Mouse (Mus musculus) gastrocnemius, postnatal 10 days (tissue): ENCODE measurements around the gene Chd6. TPM values are rescaled to one million over a fixed set of nuclear protein-coding genes. Genes with fewer than 3 reads are reported as not detected.

Experiments used
- DNase-seq: peaks from one replicate; pipeline ENCODE4 v3.0.0; 2021; ENCODE audit warnings: mixed read lengths
- total RNA-seq, 2 experiments: library from RNA; stranded (reverse); gene quantifications; 2 replicates each; pipeline ENCODE4 v1.2.3; 2021

The Chd6 gene
- total RNA-seq, 2 experiments from 2014 or later: 18.6 to 27.2 TPM

DNA sequence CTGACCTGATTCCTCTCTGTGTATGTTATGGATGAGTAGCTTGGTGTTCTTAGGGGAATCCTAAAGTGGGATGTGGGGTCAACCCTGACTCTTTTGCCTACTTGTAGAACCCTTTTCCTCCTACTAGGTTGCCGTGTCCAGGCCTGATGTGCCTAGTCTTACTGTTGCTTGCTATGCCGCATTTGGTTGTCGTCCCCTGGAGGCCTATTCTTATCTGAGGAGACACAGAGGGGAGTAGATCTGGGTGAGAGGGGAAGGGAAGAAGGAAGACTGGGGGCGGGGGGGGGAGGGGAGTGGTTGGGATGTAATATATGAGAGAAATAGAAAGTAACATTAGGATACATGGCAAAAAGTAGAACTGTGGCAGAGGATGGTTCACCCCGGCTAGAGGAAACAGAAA is 33.3 kb downstream of the Chd6 start:
- no peak for DNase-seq

DNA sequence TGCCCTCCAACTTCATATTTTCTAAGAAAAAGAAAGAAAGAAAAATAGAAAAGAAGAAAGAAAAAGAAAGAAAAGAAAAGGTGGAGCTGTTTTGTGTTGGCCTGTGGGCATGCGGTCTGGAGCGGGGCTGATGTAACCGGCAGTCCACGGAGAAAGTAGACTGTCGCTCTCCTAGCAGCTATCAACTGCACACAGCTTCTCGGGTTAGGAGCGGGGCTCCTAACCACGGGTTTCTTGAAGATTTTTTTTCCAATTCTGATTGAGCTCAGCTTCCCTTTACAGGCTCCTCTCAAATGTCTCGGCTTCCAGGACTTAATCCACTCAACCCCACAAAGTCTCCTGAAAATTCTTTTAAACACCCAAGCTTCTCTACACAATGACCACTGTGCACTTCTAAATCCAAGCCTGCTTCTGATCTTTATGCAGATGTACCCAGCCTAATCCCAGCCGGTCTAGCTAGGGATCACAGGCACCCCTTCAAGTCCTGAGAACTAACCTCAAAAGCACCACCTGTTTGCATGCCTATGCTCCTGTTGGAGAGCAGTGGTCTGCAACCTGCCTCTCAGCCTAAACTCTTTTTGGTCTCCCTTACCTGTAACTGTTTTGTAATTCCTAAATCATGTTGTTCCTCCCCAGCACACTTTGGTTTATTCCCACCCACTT is 42.6 kb downstream of the Chd6 start:
- DNase-seq: no peak

DNA sequence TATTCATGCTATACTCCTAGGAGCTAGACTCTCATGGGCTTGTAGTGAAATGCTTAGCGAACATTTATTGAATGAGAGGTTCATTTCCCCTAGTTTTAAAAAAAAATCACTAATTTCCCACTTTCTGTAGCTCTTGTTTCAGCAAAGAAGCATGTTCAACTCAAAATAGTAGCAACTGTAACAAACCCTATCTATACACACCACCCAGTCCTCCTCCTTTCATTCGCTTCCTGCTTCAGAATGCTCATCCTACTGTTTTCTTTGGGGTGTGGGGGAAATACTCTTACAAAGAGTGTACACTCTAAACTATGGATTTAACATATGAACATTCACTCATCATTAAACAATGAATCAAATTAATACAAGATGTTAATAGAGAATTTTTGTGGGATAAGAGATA is 43.3 kb downstream of the Chd6 start:
- no peak for DNase-seq

DNA sequence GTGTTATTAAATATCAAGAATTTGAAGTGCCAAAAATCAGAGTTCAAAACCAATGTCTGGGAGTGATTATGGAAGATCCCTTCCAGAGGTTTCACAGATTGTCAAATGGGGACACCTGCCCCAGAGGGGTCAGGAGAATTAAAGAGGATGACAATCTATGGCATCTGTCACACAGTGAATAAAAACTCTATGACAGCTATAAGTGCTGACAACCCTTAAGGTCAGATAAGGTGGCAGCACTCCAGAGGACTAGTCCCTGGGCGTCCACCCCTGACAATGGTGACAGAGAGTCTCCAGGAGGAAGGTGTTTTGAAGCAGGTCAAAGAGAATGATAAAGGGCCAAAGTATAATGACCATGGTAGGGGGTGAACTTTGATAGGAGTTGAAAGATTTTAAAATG is 44.0 kb downstream of the Chd6 start:
- DNase-seq: no peak

DNA sequence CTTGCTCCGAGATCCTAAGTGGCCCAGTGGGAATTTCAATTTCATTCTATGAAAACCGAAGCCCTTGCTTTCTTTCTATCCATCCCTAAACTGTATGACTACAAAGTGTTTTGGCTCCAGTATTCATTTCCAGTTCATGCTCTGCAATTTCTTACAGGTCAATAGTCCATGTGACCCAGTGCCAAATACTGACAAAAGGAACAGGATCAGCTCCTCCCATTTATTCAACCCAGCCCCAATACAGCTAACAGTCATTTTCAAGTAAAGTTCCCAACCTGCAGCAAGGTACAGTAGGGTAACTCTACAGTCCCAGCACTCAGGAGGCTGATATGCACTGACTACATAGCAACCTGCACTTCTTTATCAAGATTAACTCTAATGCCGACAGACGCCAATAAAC is 50.0 kb downstream of the Chd6 start:
- DNase-seq: no peak

DNA sequence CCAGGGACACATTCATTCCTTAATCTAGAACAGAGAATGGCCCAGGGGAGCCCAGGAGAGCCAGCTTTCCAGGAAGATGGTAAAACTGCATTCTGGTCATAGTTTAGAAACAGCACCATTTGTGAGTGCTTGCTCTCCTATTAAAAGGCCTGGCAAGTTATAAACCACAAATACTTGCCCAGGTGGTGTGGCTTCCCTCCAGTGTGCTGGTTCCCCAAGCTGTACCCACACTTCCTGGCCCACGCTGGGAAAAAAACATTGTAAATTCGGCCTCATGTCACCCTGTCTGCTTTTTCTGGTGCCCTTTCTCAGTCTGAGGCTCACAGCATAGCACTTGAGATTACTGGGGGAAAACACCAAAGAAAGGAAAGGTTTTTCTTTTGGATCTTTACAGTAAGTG is 55.1 kb downstream of the Chd6 start:
- no peak for DNase-seq

DNA sequence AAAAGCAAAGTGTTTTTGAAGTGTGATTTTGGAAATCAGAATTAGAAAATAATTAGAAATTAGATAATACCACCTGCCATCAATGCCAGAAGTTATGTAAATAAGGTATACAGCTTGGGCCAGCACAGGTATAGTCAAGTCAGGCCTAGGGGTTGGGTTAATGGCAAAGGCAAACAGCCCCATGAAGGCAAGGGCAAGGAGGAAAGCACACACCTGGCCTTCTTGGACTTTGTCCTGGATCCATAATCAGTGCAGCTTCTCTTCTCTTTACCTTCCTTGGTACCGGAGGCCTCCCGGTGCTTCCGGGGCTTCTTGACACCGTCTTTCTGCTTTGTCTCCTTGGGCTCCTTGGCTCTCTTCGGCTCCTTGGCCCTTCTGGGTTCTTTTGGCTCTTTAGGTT is 56.7 kb downstream of the Chd6 start:
- DNase-seq: no peak

DNA sequence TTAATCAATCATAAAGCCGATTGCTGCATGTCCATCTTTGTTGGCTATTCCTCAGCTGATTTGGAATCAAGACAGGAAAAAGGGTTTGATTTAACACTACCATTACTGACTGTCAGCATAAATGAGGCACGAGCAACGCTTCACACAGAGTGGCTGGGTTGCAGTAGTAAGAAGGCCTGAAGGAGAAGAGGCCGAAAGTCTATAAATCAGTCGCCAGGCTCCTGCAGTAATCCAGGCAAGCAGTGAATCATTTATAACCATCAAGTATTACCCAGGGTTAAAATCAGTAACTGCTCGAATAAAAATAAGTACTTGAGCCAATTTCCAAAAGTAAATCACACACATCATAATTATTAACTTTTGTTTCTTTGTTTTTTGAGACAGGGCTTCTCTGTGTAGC is 59.4 kb downstream of the Chd6 start:
- no peak for DNase-seq

DNA sequence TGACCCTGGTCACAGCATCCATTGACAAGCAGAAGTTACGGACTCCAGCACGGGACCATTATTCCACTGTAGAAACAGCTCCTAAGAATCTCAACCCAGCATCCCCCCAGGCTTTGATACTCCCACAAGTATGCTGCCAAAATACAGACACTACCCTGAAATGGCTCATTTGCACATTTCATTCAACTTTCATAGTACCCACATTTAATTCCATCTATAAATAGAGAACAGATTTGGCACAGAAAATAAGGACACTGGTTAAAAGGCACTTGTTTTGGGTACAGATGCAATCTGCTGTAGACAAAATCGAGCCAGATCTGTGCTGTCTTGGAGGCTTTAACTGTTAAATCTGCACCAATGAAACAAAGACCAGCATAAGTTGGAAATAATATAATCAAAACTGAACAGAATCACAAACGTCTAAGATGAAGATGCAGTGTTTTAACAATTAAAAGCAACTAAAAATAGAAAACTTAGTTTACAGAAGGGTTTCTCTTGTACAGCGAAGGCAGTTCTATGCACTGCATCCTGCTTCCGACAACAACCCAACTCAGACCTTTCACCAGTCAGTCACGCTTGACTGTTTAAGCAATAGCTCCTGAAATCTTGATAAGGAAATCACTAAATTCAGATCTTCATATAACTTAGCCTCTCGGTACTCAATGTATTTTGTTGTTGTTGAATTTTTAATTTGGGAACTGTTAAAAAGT is 64.2 kb downstream of the Chd6 start:
- no peak for DNase-seq

DNA sequence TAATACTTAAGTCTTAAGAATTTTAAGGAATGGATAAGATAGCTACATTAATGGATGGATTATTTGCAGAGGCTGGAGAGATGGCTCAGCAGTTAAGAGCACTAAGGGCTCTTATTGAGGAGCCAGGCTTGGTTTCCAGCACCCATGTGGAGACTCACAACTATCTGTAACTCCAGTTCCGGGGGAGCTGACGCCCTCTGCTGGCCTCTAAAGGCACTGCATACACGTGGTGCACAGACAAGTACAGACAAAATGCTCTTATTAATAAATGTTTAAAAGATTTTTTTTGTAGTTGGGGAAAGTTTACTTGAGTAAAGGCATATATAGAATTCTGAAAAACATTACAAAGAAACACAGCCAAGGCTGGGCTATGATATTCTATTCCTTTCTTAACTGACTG is 66.0 kb downstream of the Chd6 start:
- no peak for DNase-seq

DNA sequence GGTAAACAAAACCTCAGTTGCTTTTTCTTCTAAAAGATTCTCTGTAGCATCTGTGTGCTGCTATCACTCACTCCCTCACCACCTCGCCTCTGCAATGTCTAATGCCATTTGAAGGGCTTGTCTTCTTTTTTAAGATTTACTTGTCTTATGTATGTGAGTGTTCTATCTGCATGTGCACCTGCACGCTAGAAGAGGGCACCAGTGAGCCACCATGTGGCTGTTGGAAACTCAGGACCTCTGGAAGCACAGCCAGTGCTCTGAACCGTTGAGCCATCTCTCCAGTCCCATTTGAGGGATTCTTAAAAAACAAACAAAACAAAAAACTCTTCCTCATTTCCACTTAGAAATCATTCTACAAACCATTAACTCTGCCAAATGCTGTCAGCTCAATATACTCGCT is 68.1 kb downstream of the Chd6 start:
- no peak for DNase-seq

DNA sequence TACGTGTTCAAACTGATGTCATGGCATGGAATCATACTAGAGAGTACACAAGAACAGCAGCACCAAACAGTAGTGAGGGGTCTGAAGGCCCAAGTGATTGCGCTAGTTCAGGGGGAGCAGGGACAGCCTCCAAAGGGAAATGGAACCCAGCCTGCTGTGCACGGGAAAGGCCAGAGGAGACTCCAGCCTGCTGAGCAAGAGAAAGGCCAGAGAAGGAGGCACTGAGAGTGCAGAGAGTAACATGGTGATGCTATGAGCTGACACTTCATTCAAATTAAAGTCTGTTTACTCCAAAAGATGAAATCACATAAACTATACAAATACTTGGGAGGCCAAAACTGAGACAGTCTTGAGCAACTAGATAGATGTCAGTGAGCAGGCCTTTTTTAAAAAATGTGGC is 71.1 kb downstream of the Chd6 start:
- no peak for DNase-seq

DNA sequence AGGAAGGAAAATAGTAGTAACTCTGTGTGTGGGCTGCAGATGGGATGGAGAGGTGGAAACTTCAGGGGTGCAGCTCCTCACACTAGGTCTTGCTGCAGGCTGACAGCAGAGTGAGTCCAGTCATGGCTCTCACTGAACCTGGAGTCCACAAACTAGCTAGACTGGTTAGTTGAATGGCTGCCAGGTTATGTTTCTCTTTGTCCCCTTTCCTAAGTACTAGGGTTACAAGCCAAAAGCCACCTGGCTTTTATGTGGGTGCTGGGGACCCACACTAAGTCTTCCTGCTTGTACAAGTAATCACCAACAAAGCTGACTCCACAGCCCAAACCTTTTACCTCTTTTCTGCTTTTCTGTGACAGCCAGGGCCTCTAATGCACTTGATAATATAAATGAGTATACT is 75.7 kb downstream of the Chd6 start:
- no peak for DNase-seq

DNA sequence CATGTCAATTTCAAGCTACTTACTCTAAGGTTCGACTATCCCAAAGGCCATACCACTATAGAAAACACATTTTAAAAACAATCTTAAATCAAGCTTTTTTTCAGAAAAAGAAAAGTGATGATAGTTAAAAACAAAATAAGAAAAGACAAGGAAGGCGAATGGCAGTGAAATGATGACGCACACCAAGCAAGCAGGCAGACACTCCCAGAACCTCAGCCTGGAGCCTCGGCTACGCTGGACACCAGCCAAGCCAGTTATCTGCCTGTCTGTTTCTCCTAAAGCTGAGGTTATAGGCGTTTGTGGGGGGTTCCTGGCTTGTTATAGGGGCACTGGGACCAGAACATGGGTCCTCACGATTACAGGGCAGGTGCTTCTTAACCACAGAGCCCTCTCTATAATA is 76.5 kb downstream of the Chd6 start:
- DNase-seq: no peak

DNA sequence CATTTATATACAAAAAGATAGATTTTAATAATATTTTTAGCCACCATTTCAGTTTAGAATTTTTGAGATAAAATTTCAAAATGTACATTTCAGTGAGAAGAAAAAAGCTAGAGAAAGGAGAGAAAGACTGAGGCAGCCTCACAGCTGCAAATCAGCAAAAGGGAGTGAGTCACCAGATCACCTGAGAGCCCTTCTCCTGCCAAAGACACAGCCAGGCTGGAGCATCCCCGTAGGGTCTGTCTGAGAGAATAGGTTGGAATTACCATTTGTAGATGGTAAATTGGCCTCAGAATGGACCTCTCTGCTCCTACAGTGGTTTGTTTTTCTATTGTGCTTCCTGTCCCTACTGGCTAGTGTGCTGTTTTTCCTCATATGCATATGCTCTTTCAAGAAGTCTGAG is 84.3 kb downstream of the Chd6 start:
- DNase-seq: no peak

DNA sequence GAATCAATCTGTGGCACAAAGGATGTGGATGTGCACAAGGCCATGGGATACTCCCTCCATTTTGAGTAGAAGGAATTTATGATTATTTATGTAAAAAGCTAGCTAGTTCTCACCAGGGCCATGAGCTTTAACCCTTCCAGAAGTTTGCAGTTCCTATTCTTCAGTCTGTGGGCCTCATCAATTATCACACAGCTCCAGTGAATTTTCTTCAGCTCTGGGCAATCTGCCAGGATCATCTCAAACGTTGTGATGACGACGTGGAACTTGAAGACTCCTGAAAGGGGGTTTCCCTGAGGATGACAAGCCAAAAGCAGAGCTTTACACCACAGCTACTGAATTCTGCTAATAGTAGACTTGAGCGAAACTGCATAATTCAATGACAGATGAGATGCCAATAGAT is 91.0 kb downstream of the Chd6 start:
- no peak for DNase-seq

DNA sequence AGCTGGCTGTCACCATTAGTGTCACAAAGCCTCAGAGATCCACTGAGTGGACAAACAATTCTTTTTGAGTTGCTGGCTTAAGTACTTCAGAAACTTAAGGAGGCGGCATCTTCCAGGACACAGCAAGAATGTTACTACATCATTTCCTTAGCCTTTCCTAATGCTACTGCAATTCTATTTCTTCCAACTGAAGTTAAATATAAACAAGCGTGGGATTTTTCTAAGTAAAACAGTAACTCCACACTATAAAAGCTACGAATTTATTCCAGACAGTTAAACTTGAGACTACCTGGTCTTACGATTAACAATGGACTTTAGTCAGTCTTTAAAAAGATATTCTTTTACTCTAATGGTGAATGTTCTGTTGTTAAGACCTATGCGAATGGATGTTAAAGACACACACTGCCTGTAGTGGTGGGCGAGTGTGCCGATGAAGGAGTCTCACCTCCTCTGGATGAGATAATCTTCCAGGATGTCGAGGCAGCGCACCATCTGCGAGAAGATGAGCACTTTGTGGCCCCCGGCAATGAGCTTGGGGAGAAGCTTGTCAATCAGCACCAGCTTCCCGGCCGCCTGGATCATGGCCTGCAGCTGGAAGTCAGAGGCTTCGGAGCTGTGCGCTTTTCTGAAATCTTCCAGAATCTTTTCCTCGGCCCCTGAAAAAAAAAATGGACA is 96.2 kb downstream of the Chd6 start:
- DNase-seq: no peak

DNA sequence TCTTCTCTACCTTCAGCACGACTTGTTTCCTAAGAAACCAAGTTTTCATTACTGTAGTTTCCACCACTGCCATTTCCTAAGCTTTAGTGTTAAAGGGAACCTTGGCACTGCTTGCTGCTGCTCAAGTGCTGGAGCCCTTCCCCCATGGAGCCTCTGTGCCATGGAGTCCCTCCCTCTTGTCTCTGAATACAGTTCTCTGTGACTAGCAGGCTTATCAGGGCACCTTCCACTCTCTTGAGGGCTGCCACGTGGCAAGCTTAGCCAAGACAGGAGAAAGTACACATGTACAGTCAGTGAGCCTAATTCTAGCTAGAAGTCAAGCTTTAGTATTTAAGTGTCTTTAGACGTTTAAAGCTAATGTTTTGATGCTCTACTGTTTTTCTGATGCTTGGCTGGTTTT is 104.5 kb downstream of the Chd6 start:
- DNase-seq: no peak

DNA sequence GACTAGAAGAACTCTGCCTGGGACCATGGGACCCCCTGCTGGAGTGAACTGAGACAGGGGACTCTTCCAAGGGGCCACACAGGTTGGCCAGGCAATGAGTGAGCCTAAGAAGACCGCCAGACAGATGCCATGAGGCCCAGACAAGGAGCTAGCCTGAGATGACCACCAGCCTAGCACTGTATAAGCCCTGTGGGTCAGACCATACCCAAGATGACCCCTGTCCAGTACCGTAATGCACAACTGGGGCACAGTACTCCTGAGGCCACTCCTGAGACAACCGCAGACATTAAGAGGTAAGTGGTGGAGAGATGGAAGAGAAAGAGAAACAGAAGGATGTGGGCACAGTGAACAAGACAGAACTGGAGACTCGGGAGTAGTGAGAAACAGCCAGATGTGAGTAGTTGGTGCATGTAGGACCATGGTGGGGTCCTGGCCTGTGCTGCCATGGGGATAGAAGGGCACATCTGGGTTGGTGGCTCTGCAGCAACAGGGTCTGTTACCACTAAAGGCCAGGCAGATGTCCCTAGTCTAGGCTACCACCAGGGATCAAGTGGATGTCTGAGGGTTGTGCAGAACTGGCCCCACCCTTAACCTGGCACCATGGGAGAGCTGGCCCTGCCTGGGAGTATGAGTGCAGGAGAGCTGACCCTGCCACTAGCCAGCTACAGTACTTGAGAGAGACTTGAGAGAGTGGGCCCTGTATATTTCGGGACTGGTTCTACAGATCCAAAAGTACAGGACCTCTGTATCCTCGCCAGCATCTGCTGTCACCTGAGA is 111.7 kb downstream of the Chd6 start:
- no peak for DNase-seq

DNA sequence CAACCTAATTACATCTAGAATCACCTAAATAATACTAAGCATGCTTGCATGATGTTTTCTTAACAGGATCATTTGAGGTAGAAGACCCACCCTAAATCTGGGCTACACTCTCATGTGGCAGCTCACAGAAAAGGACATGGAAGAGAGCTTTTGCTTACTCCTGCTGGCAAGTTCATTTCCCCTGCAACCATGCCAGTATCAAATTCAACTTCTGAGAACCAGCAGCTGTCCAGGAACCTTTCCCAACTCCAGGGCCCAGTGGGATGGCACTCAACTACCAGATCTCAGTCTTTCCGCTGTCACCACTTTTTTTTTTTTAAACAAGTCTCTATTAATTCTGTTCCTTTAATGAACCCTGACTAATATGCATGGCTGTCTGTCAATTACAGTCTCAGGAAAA is 114.7 kb downstream of the Chd6 start:
- no peak for DNase-seq

DNA sequence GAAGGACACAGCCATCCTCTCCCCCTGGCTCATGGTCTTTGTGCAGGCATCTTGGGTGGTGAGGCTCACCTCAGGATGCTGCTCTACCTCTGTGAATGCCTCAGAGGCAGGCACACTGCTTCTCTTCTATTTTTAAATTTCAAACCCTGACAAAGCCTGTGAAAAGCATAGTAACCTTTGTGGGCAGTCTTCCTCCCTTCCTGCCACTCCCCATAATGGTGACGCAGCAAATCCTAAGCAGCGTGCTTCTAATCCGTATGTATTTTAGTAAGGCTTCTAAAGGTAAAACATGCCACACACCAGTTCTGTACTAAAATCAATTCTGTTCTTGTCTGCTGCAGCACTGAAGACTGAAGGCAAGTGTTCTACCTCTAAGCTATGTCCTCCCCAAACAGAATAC is 116.4 kb downstream of the Chd6 start:
- no peak for DNase-seq

DNA sequence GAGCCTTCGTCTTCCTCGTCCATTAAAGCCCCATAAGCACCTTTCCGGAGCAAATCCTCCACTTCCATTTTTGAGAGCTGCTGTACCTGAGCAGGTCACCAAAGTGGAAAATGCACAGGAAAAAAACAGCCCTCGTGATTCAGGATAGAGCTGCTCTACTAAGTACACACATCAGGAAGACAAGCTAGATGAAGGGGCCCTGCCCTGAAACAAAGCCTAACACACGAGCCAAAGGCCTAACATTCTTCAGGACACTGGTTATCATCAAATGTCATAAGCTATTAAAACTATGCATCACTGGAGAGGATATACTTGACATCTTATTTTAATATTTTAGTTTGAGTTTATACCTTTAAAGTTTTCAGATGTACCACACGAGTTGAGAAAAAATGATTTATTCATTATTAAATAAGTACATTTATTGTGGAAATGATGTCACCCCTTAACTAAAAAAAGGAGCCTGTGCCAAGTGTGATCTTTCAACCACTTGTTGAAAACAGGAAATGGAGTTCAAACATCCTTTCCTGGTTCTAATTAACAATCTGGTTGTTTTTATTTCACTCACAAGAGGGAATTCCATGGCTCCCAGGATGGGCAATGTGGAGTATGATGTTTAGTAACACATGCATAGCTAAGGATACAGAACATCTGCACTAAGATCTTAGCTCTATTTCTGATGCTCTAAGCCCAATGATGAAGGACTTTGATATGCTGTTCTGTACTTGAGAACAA is 118.4 kb downstream of the Chd6 start:
- DNase-seq: no peak
